Mouse (Mus musculus) heart, embryonic 14.5 days (tissue): ENCODE results near the gene Syde2. TPM values are rescaled to one million over a fixed set of nuclear protein-coding genes. Genes with fewer than 3 reads are reported as not detected.

Source experiments
- ATAC-seq: fragments of 200-750 bp; cut with Nextera tagmentation; 2 replicates; pipeline ENCODE4 v1.8.0; 2017; ENCODE audit warnings: low read depth, moderate TSS enrichment; ENCODE audit not compliant: insufficient number of reproducible peaks, insufficient read depth, low FRiP score
- H3K27ac ChIP-seq, 2 experiments: fragments of 200-500 bp in 1 of 2; fragments of 300-500 bp in 1 of 2; sonication (generic) in 1 of 2; replicated peaks in 1 of 2; 2 replicates each; pipeline ENCODE4 v1.5.1; 2012 to 2014; ENCODE audit warnings: low read depth in 2 of 2, low read length in 2 of 2, control low read depth in 1 of 2, mild to moderate bottlenecking in 1 of 2, mixed read lengths in 1 of 2; ENCODE audit not compliant: control insufficient read depth in 1 of 2, insufficient read depth in 1 of 2
- H3K27me3 ChIP-seq: fragments of 300-500 bp; sonication (generic); 2 replicates; pipeline ENCODE4 v1.6.1; 2014; ENCODE audit warnings: mild to moderate bottlenecking, low read length, control low read depth; ENCODE audit not compliant: control insufficient read depth, insufficient read depth
- H3K36me3 ChIP-seq: fragments of 300-500 bp; sonication (generic); 2 replicates; pipeline ENCODE4 v1.6.1; 2014; ENCODE audit warnings: mild to moderate bottlenecking, control low read depth, low read length, mixed read lengths; ENCODE audit not compliant: control insufficient read depth, insufficient read depth
- H3K4me1 ChIP-seq, 2 experiments: fragments of 200-500 bp in 1 of 2; fragments of 300-500 bp in 1 of 2; sonication (generic) in 1 of 2; 2 replicates each; pipeline ENCODE4 v1.6.1; 2012 to 2014; ENCODE audit warnings: low read length in 2 of 2, control low read depth in 1 of 2, mixed read lengths in 1 of 2; ENCODE audit not compliant: control insufficient read depth in 2 of 2, insufficient read depth in 2 of 2
- H3K4me2 ChIP-seq: fragments of 300-500 bp; sonication (generic); 2 replicates; pipeline ENCODE4 v1.6.1; 2014; ENCODE audit warnings: mild to moderate bottlenecking, low read length
- H3K4me3 ChIP-seq, 2 experiments: fragments of 200-500 bp in 1 of 2; fragments of 300-500 bp in 1 of 2; sonication (generic) in 1 of 2; 2 replicates each; pipeline ENCODE4 v1.5.1; 2012 to 2014; ENCODE audit warnings: low read length in 2 of 2, mild to moderate bottlenecking in 2 of 2, control low read depth in 1 of 2, low read depth in 1 of 2, moderate library complexity in 1 of 2; ENCODE audit not compliant: control insufficient read depth in 1 of 2, insufficient read depth in 1 of 2
- H3K9ac ChIP-seq: fragments of 300-500 bp; sonication (generic); 2 replicates; pipeline ENCODE4 v1.6.1; 2014; ENCODE audit warnings: mild to moderate bottlenecking, low read length
- H3K9me3 ChIP-seq: fragments of 300-500 bp; sonication (generic); 2 replicates; pipeline ENCODE4 v1.6.1; 2016; ENCODE audit warnings: low read length, control low read depth; ENCODE audit not compliant: control insufficient read depth
- WGBS: fragments of 180-500 bp; shearing (Covaris S2); extraction: QIAGEN DNeasy Blood & Tissue Kit; methylation state at CpG from one replicate; pipeline ENCODE4 v1.1.7; 2014; 5-methylcytosine and 5-hydroxymethylcytosine counted together
- polyA plus RNA-seq: library from polyadenylated mRNA; unstranded; fragments of >200 nt; fragmentation: Nextera tagmentation; extraction: Ambion mirVana; gene quantifications from 2 replicates; pipeline ENCODE4 v1.2.1, GENCODE M21; 2014

Syde2 gene
- polyA plus RNA-seq, 1 experiment from 2014 or later: 12.7 TPM

DNA sequence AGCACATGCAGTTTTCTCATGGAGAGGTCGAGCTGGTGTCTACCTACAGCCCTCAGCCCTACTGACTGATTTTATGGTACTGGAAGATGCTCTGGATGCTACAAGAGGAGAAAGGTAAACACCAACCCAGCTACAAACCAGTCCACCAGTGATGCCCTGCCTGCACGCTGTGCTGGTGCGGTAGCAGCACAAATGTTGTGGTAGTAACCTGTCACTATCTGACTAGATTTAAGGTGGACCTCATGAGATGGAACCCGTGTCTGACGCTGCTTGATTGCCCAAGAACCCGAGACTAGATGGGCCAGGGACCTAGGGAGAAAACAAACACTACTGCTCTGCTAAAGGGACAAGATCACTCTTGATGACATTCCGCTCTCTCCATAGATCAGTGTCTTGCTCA is 69.5 kb downstream of the Syde2 start:
- no peak overlapping the region for H3K4me3 ChIP-seq
- H3K27ac ChIP-seq: no peak overlapping the region
- no peak overlapping the region for H3K9ac ChIP-seq
- H3K4me2 ChIP-seq: no peak overlapping the region
- ATAC-seq: no peak
- H3K9me3 ChIP-seq: no peaks in the 10 kb centered on the region
- no peaks in the 10 kb centered on the region for H3K36me3 ChIP-seq
- 0 out of 2 replicates have a peak, but pooled peaks cover 3% of the 10 kb centered on the region for H3K27me3 ChIP-seq
- WGBS: 71% methylated on average over 7 of the region's 7 CpGs
- H3K4me1 ChIP-seq: peaks cover 10 to 11% of the 10 kb centered on the region in 2 experiments

DNA sequence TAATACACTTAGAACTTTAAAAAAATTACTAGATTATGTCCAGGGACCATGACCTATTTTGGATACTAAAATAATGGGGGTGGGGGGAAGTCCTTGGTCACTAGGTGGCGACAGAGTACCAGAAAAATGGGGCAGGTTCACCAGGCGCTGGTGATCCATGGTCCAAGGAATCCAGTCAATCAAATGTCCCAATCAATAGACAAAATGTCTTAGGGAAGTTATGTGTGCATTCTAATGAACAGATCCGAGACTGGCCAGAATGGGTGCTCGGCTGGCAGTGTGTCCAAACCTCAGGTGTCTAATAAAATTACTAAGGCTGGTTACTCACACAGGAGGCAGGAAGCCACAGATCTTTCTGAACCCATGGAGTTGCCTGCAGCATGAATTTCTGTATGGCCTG is 70.6 kb downstream of the Syde2 start:
- Histone ChIP-seq H3K27me3 (0 out of 2 replicates have a peak, but pooled peaks cover 3% of the 10 kb centered on the region), H3K27ac (no peak overlapping the region), H3K4me2 (no peak overlapping the region), H3K4me3 (no peak overlapping the region), H3K4me1 (peaks cover 1 to 3% of the 10 kb centered on the region in 2 experiments), H3K9ac (no peak overlapping the region), H3K9me3 (no peaks in the 10 kb centered on the region), H3K36me3 (no peaks in the 10 kb centered on the region)
- 15% methylated on average over 4 of the region's 4 CpGs for WGBS
- no peak for ATAC-seq

DNA sequence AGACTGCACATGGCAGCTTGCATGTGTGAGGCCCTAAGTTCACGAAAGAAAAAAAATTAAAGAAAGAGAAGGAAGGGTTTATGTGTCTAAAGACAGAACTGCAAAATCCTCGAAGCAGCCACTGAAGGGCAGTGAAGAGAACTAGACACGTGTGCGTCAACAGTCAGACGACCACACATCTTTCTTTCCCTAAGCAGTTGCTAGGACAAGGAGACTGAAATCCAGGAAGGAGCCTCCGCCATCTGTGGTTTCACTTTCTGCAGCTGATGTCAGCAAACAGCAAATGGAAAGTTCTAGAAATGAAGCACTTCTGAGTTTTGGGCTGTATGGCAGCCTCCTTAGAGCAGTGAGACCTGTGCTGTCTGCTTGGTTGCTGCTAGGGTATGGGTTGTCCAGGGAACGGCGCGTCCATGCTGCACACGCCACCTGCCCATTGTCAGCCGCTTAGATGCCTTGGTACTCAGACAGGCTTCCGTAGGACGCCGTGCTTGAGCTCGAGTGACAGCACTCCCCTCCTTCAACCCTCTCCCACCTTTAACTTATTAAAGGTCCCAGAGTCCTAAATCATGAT is 71.8 kb downstream of the Syde2 start:
- no peaks in the 10 kb centered on the region for H3K9me3 ChIP-seq
- no peaks in the 10 kb centered on the region for H3K4me1 ChIP-seq
- H3K9ac ChIP-seq: no peak overlapping the region
- no peak overlapping the region for H3K27ac ChIP-seq
- no peak for ATAC-seq
- no peaks in the 10 kb centered on the region for H3K36me3 ChIP-seq
- WGBS: 76% methylated on average over 15 of the region's 15 CpGs
- no peak overlapping the region for H3K4me3 ChIP-seq
- H3K4me2 ChIP-seq: no peak overlapping the region
- H3K27me3 ChIP-seq: 0 out of 2 replicates have a peak, but pooled peaks cover 3% of the 10 kb centered on the region

DNA sequence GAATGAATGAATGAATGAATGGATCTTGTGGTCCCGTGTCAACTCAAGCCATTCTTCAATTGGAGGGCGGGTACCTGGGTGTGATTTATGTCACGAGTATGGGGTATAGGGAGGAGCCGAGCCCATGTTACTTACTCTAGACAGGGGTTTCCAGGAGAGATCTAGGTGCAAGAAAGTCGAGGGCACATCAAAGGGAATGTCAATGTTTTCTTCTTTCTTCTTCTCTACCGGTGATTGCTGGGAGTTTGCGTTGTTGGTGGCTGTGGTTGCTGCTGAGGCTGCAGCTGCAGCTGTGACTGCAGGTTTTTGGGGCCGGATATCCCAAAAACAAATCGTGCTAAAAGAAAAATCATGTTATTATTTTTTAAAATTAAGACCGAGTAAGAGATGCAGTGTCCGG is 75.5 kb downstream of the Syde2 start:
- ATAC-seq: no peak
- Histone ChIP-seq H3K27me3 (no peaks in the 10 kb centered on the region), H3K9me3 (no peaks in the 10 kb centered on the region), H3K9ac (no peak overlapping the region), H3K4me2 (no peak overlapping the region), H3K27ac (no peak overlapping the region), H3K4me1 (no peaks in the 10 kb centered on the region), H3K36me3 (no peaks in the 10 kb centered on the region), H3K4me3 (no peak overlapping the region)
- 77% methylated on average over 11 of the region's 11 CpGs for WGBS

DNA sequence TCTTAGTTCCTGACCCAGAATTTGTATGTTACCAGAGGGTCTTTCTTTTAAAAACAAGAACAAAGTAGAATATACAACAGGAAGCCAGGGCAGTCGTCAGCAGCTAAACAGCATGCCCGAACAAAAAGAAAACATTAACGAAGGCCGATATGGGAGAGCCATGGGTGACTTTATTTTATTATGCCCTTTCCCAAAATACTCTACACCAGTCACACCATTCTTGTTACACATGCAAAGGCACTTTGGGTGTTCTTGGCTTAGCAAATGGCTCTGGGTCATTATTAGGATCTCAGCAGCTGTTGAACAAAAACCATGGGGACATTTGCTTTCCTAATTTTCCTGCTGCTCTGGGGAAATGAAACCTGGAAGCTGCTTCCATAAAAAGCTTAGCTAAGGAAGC is 81.6 kb downstream of the Syde2 start:
- Histone ChIP-seq H3K9me3 (no peaks in the 10 kb centered on the region), H3K27me3 (no peaks in the 10 kb centered on the region), H3K9ac (no peak overlapping the region), H3K4me2 (no peak overlapping the region), H3K4me3 (no peak overlapping the region), H3K27ac (no peak overlapping the region), H3K36me3 (no peaks in the 10 kb centered on the region), H3K4me1 (no peaks in the 10 kb centered on the region)
- no peak for ATAC-seq
- WGBS: 68% methylated on average over 4 of the region's 4 CpGs

Other genes with a start within 250 kb of the Syde2 start
- 23.9 and 28.9 TPM in 2 replicates for gene Ddah1, start 229.2 kb upstream of the Syde2 start, polyA plus RNA-seq
- 40.2 and 44.0 TPM in 2 replicates for gene Bcl10, start 65.1 kb upstream of the Syde2 start, polyA plus RNA-seq
- 36.9 and 43.1 TPM in 2 replicates for gene 2410004B18Rik, start 49.9 kb upstream of the Syde2 start, polyA plus RNA-seq
- not detected in 2 replicates for gene Wdr63, start 120.3 kb downstream of the Syde2 start, polyA plus RNA-seq
- 0.97 and 0.98 TPM in 2 replicates for gene Mcoln3, start 129.6 kb downstream of the Syde2 start, polyA plus RNA-seq
- gene Mcoln2, start 162.0 kb downstream of the Syde2 start, polyA plus RNA-seq: 0.23 and 0.47 TPM in 2 replicates
- gene Lpar3, start 233.1 kb downstream of the Syde2 start, polyA plus RNA-seq: 46.3 and 51.9 TPM in 2 replicates